Mouse (Mus musculus): ENCODE results near the gene Gm13288. TPM values are rescaled to one million over a fixed set of nuclear protein-coding genes. Genes with fewer than 3 reads are reported as not detected.
"Not testable (repeated sequence)": the region's sequence is repeated elsewhere in the genome, so short reads cannot be mapped to it uniquely, and the experiment has no call there.

Gm13288 gene
- polyA plus RNA-seq, 1 experiment from 2014 or later: 0.09 TPM

- Histone ChIP-seq H3K4me1 (ENCODE audit: insufficient read depth) (no peaks in the 10 kb centered on the region), H3K36me3 (ENCODE audit: insufficient read depth) (no peaks in the 10 kb centered on the region), H3K27ac (ENCODE audit: low read depth) (no peak within 1 kb of the TSS), H3K9ac (no peak within 1 kb of the TSS), H3K9me3 (ENCODE audit: low read depth, low read length) (no peaks in the 10 kb centered on the region), H3K4me2 (no peak within 1 kb of the TSS), H3K4me3 (ENCODE audit: low read depth, low read length) (no peak within 1 kb of the TSS), H3K27me3 (ENCODE audit: insufficient read depth, low read length) (no peaks in the 10 kb centered on the region; the same call in 1 of the 2 replicates)
- TF ChIP-seq CTCF (IDR thresholded peaks at IDR 0.05; ENCODE audit: low read depth): no peak
- WGBS: 51% methylated on average over 3 of the region's 3 CpGs
- no peak for DNase-seq
- no peak for ATAC-seq (ENCODE audit: insufficient read depth)
Observed at GRCm38 (mm10) chr4:88815928-88816327, 10.6 kb downstream of the Gm13288 start, which contains the start of gene Ifna7. Ifna7 (plus strand) TSS chr4:88816228.

GRCm38 (mm10) chr4:88819659-88820058, 14.3 kb downstream of the Gm13288 start, which contains the start of gene Ifna11:
Ifna11 (plus strand) TSS chr4:88819959.
- no peak within 1 kb of the TSS for H3K4me3 ChIP-seq (ENCODE audit: low read depth, low read length)
- DNase-seq (no peak), ATAC-seq (ENCODE audit: insufficient read depth) (no peak)
- H3K36me3 ChIP-seq (ENCODE audit: insufficient read depth): no peaks in the 10 kb centered on the region
- TF ChIP-seq CTCF (IDR thresholded peaks at IDR 0.05; ENCODE audit: low read depth): no peak
- no peak within 1 kb of the TSS for H3K27ac ChIP-seq (ENCODE audit: low read depth)
- H3K9me3 ChIP-seq (ENCODE audit: low read depth, low read length): no peaks in the 10 kb centered on the region
- H3K27me3 ChIP-seq (ENCODE audit: insufficient read depth, low read length): no peaks in the 10 kb centered on the region; the same call in 1 of the 2 replicates
- H3K9ac ChIP-seq: no peak within 1 kb of the TSS
- no peaks in the 10 kb centered on the region for H3K4me1 ChIP-seq (ENCODE audit: insufficient read depth)
- H3K4me2 ChIP-seq: no peak within 1 kb of the TSS
- WGBS: 83% methylated on average over 1 of the region's 1 CpGs

- WGBS: 20% methylated on average over 4 of the region's 4 CpGs
- Histone ChIP-seq H3K4me2 (no peak overlapping the region), H3K27me3 (ENCODE audit: insufficient read depth, low read length) (no peaks in the 10 kb centered on the region), H3K9ac (no peak overlapping the region), H3K27ac (ENCODE audit: low read depth) (no peak overlapping the region), H3K36me3 (ENCODE audit: insufficient read depth) (no peaks in the 10 kb centered on the region), H3K9me3 (ENCODE audit: low read depth, low read length) (no peaks in the 10 kb centered on the region), H3K4me3 (ENCODE audit: low read depth, low read length) (no peak overlapping the region), H3K4me1 (ENCODE audit: insufficient read depth) (no peaks in the 10 kb centered on the region)
- DNase-seq (peak; percentile 62), ATAC-seq (ENCODE audit: insufficient read depth) (no peak)
- TF ChIP-seq CTCF (IDR thresholded peaks at IDR 0.05; ENCODE audit: low read depth): peak; percentile 58
Observed at GRCm38 (mm10) chr4:88822995-88823394, 17.7 kb downstream of the Gm13288 start.

GRCm38 (mm10) chr4:88827116-88827515, 21.8 kb downstream of the Gm13288 start, which contains the start of gene Ifna6:
Ifna6 (plus strand) TSS chr4:88827416.
- ATAC-seq (ENCODE audit: insufficient read depth); H3K36me3 ChIP-seq (ENCODE audit: insufficient read depth); H3K4me3 ChIP-seq (ENCODE audit: low read depth, low read length); H3K4me1 ChIP-seq (ENCODE audit: insufficient read depth); DNase-seq; H3K27ac ChIP-seq (ENCODE audit: low read depth); H3K4me2 ChIP-seq; H3K9me3 ChIP-seq (ENCODE audit: low read depth, low read length); H3K9ac ChIP-seq; H3K27me3 ChIP-seq (ENCODE audit: insufficient read depth, low read length): not testable (repeated sequence)

- H3K36me3 ChIP-seq (ENCODE audit: insufficient read depth): no peaks in the 10 kb centered on the region
- no peak for ATAC-seq (ENCODE audit: insufficient read depth)
- 30% methylated on average over 4 of the region's 4 CpGs for WGBS
- no peak overlapping the region for H3K4me2 ChIP-seq
- no peaks in the 10 kb centered on the region for H3K9me3 ChIP-seq (ENCODE audit: low read depth, low read length)
- H3K4me1 ChIP-seq (ENCODE audit: insufficient read depth): no peaks in the 10 kb centered on the region
- no peak overlapping the region for H3K4me3 ChIP-seq (ENCODE audit: low read depth, low read length)
- H3K27ac ChIP-seq (ENCODE audit: low read depth): no peak overlapping the region
- H3K9ac ChIP-seq: no peak overlapping the region
- DNase-seq: peak; percentile 63
- peak; percentile 45 for TF ChIP-seq CTCF (IDR thresholded peaks at IDR 0.05; ENCODE audit: low read depth)
- no peaks in the 10 kb centered on the region for H3K27me3 ChIP-seq (ENCODE audit: insufficient read depth, low read length)
Observed at GRCm38 (mm10) chr4:88830523-88830922, 25.2 kb downstream of the Gm13288 start.

- H3K4me3 ChIP-seq (ENCODE audit: low read depth, low read length); H3K4me1 ChIP-seq (ENCODE audit: insufficient read depth); DNase-seq; H3K27ac ChIP-seq (ENCODE audit: low read depth); ATAC-seq (ENCODE audit: insufficient read depth); H3K27me3 ChIP-seq (ENCODE audit: insufficient read depth, low read length); H3K4me2 ChIP-seq; H3K36me3 ChIP-seq (ENCODE audit: insufficient read depth); H3K9ac ChIP-seq; H3K9me3 ChIP-seq (ENCODE audit: low read depth, low read length): not testable (repeated sequence)
- WGBS: 82% methylated on average over 1 of the region's 1 CpGs
Observed at GRCm38 (mm10) chr4:88835225-88835624, 29.9 kb downstream of the Gm13288 start, which contains the start of gene Ifna5. Ifna5 (plus strand) TSS chr4:88835525.

- Histone ChIP-seq H3K9ac (no peak overlapping the region), H3K4me1 (ENCODE audit: insufficient read depth) (no peaks in the 10 kb centered on the region), H3K36me3 (ENCODE audit: insufficient read depth) (no peaks in the 10 kb centered on the region), H3K4me3 (ENCODE audit: low read depth, low read length) (no peak overlapping the region), H3K4me2 (no peak overlapping the region), H3K9me3 (ENCODE audit: low read depth, low read length) (no peaks in the 10 kb centered on the region), H3K27me3 (ENCODE audit: insufficient read depth, low read length) (no peaks in the 10 kb centered on the region), H3K27ac (ENCODE audit: low read depth) (no peak overlapping the region)
- peak; percentile 53 for TF ChIP-seq CTCF (IDR thresholded peaks at IDR 0.05; ENCODE audit: low read depth)
- 42% methylated on average over 3 of the region's 3 CpGs for WGBS
- peak; percentile 52 for DNase-seq
- no peak for ATAC-seq (ENCODE audit: insufficient read depth)
Observed at GRCm38 (mm10) chr4:88838828-88839227, 33.5 kb downstream of the Gm13288 start.

GRCm38 (mm10) chr4:88840058-88840457, 34.7 kb downstream of the Gm13288 start:
- H3K9me3 ChIP-seq (ENCODE audit: low read depth, low read length): no peaks in the 10 kb centered on the region
- H3K36me3 ChIP-seq (ENCODE audit: insufficient read depth): no peaks in the 10 kb centered on the region
- ATAC-seq (ENCODE audit: insufficient read depth): no peak
- DNase-seq: no peak
- H3K4me2 ChIP-seq: no peak overlapping the region
- TF ChIP-seq CTCF (IDR thresholded peaks at IDR 0.05; ENCODE audit: low read depth): no peak
- H3K4me3 ChIP-seq (ENCODE audit: low read depth, low read length): no peak overlapping the region
- WGBS: 50% methylated on average over 3 of the region's 3 CpGs
- H3K9ac ChIP-seq: no peak overlapping the region
- H3K27me3 ChIP-seq (ENCODE audit: insufficient read depth, low read length): no peaks in the 10 kb centered on the region
- H3K27ac ChIP-seq (ENCODE audit: low read depth): no peak overlapping the region
- H3K4me1 ChIP-seq (ENCODE audit: insufficient read depth): no peaks in the 10 kb centered on the region

Data from lung, embryonic 14.5 days (tissue).